Mouse (Mus musculus): ENCODE measurements at regions not wholly inside any gene's neighbourhood (a gene's known extent, or its start where the extent isn't known, plus 50 kb on each side); places are given as distances from the start of the nearest gene placed in this dataset.
"Not testable (repeated sequence)": the region's sequence is repeated elsewhere in the genome, so short reads cannot be mapped to it uniquely, and the experiment has no call there.

DNA sequence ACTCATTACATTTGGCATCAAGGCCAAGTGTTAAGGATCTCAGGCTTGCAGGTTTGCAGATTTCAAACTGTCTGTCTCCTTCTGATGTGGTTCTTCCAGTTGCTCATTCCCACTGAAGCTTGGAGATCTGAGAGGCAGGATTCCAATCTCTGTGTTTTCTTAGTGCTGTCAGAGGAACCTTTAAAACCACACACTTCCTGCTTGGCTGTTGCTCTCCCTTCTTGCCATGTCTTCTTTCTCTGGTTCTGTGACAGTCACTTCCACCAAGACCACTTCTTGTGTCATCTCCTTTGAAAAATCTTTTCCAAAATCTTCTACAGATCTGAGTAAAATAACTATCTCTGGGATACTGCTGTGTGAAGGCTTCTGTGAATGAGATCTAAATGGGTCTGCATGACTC lies 117.3 kb downstream of the Gm5426 start:
- no peak for DNase-seq

DNA sequence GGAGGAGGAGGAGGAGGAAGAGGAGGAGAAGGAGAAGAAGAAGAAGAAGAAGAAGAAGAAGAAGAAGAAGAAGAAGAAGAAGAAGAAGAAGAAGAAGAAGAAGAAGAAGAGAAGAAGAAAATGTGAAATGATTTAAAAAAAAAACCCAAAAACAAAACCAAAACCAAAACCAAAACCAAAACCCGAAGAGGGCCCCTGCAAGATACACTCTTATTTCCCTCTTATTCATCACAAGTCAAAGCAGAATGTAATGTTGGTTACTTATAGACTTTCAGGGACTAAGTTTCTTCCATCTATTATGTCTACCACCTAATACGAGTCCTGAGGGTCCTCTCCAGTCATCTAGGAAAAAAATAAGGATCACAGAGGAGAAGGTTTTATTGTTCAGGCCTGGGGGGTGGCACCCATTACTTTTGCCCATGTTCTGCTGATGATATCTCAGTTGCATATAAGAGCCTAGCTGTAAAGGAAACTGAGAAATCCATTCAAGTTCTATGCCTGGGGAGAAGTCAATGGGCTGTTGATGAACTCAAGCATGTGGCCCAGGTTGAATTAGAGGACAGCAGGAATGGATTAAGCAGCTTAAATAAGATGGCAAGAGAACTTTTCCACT lies 118.0 kb downstream of the Gm5426 start:
- DNase-seq, result no peak

DNA sequence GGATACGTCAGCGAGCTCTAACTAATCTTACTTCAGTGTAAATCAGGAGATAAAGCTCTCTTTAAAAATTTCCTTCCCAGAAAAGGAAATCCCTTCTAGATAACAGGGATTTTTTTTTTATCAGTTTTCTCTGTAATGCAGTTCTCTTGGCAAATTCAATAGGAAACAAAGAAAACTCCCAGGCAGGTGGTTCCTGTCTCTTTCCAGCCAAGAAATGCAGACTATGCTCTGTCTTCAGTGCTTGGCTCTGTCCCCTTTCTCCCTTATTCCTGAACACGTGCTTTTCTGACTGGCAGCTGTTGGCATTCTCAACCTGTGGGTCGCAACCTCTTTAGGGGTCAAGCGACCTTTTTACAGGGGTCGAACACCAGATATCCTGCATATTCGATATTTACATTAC lies 121.5 kb downstream of the Gm5426 start:
- DNase-seq, result no peak

DNA sequence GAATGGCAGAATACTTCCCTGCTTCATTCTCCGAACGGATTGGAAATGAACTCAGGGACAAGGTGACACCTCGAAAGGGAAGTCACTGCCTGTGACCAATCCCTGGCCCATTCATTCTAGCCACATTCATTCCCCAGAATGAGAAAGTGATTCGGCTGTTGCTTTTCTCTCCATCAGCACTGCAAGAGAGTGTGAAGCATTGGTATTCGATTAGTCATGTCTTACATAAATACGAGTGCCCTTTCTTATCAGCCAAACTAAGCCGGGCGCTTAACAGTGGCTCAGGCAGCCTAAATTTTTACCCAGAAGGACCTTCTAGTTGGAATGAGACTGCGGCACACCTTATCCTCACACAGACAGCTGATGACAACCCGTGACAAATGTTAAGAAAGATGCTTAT lies 122.8 kb downstream of the Gm5426 start:
- no peak for DNase-seq

DNA sequence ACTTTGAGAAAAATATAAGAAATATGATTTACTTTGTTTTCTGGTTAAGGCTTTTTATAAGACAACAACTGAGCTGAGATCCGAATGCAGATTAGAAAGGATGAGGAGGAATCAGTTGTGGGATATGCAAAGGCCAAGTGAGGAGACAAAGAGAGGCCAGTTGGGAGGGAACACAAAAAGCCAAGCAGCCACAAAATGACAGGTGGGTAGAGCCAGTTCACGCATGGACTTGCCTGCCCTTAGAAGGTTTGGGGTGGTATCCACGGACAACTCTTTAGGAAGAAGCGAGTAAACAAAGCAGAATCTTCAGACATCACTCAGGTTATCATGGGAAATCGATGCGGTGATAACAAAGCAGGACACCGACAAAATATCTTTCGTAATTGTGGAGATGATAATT lies 123.2 kb downstream of the Gm5426 start:
- DNase-seq, result no peak

DNA sequence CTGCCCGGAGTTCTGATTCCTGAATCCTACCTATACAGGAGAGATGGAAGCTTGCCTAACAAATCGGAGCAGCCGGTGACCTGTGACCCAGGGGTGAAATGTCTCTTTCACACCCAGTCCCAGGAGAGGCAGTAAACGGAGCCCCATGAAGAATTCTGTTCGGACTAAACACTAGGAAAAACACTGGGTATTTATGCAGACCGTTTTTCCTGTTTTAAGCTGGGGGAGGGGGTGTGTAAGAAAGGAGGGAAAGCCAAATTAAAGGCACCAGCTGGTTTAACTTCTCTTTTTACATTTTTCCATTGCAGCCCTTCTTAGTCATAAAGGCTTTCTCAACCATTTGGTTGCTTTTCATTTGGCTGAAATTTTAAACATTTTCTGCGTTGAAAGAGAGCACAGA lies 127.1 kb downstream of the Gm5426 start:
- no peak for DNase-seq

DNA sequence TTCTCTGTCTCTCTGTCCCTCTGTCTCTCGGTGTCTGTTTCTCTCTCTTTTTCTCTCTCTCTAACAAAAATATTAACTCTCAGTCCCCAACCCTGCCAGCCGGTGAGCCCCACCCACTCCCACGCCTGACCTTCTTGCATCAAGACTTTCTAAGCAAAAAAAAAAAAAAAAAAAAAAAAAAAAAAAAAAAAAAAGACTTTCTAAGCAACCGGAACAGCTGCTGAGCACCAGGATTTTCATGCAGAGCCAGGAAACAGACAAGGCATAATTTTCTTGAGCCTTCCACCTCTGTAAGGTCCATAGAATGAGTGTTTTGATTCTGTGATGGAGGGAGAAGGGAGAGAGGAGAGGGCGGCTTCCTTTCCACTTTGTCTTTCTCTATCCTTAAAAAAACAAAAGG lies 128.0 kb downstream of the Gm5426 start:
- DNase-seq, result no peak

DNA sequence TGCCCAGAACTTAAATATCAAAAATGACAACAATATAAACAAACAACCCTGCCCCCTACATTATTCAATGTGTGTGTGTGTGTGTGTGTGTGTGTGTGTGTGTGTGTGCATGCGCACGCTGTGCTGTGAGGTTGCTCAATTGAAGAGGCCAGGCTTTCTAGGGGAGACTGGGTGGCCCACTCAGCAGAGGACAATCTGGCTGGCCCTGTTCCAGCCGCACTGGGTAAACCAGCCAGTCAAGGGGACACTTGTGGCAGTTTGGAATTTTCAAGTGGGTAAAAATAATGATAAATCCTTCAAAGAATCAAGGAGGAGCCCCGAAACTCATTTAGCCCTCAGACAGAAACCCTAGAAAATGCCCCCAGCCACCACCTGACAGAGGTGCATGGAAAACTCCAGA lies 128.5 kb downstream of the Gm5426 start:
- no peak for DNase-seq

DNA sequence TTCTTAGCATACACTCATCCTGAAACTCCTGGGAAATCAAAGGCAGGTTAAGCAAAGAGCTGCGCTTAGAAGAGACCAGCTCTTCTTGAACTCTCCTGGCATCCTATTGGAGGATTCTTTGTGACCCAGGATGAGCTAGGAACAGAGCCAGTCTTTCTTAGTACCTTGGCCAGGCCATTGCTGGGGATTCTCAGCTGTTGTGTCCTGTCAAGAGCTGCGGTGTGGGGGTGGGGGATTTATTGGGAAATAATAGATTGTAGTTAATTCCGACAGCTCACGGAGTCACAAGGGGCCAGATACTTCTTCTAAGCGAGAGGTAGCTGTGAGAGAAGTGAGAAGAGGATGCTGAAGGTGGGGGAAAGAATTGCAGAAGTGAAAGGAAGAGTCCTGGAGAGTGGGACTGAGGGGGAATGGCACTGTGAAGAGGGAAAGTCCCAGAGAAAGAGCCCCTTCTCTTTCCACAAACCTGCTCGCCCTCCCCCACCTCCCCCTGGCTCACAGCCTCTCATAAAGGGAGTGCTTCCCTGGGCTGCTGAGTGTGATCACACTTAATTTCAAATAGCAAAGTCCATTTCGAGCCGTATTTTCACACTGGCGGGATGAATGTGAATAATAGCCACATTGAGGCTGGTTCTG lies 129.8 kb downstream of the Gm5426 start:
- DNase-seq, result no peak

DNA sequence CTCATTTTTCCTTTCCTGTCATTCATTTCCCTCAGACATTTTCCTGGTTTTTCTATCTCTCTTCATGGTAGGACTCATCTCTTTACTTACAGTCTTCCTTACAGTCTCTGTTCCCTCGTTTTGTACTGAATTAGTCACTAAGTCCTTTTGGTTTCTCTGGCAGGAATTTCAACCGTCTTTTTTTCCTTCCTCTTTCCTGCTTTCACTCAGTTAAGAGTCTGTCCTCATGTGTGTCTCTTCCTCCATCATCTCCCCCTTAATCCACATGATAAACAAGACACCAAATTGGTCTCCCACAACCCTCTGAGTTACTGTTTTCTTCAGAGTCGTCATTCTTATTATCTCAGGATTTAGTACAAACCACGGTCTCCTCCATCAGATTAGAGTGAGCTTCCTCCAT lies 131.2 kb downstream of the Gm5426 start:
- DNase-seq, result no peak

DNA sequence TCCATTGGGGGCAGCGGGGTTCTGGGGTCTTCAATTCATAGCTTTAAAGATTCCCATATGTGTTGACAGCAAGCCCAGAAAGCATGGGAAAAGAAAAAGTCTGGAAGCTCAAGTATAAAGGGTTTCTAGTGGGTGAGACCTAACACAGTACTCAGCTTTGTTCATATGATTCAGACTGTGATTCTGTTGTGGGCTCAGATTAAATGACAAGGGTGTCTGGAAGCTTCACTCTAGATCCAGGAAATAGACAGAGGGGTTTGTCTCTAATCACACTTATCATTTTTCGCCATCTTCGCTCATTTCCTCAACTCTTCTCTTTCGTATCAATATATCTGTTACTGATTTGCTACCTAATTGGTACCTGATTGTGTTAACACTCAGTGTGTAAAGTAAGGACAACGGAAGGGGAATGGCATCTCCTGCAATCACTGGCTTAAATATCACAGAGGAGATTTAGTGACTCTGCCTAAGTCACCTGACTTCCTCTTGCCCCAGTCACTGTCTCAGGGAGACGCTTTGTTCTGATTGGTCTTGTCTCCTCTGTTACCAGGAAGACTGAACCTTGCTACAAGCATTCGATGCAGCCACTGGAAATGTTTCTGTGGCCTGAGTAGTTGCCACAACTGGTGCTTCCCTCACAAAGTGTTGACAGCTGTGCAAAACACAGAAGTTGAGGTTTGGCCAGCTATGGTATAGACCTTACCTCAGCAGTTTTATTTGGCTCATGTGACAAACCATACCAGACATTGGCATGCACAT lies 137.4 kb downstream of the Gm5426 start:
- DNase-seq, result no peak

DNA sequence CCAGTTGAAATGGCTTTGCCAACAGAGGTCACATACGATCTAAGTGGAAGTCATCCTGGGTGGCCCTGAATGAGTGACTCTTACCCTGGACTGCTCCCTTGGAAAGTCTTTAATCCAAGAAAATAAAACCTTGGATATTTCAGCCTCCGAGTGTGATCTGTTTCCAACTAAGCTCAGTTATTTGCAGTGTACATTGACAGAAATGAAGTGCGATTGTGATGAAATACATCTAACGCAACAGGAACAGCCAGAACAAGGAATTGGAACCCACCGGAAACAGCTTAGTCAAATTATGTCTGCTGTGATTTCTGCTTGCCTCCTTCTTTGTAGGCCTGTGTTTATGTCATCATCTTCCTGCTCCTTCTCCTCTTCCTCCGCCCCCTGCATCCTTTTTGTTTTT lies 143.7 kb downstream of the Gm5426 start:
- no peak for DNase-seq

DNA sequence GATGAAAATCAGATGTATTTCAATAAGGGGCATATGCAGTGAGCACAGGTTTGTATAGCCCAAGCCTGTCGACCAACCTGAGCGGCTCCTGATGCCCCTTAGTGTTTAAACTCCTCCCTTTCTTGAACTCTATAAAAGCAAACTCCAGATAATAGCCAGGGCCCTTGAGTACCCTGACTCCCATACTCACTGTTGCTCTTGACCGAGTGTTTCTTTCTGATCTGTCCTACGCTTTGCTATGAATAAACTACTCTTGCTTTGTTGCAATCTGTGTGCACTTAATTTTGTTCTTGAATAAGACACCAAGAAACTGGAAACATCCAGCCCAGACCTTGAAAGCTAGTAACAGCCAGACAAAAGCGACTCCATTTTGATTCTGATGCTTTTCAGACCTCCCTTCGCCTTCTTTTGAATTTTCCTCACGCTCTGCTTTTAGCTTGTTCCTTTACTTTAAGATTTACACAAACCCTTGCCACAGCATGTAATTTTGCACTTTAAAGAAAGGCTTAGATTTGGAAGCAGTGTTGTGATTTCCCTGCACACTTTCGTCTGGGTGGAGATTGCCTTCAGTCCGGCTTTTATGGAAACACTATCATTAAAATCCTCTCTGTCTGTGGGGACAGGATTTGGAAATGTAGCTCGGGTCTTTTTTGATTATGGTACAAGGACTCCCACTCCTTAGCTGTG lies 149.1 kb downstream of the Gm5426 start:
- no peak for DNase-seq

DNA sequence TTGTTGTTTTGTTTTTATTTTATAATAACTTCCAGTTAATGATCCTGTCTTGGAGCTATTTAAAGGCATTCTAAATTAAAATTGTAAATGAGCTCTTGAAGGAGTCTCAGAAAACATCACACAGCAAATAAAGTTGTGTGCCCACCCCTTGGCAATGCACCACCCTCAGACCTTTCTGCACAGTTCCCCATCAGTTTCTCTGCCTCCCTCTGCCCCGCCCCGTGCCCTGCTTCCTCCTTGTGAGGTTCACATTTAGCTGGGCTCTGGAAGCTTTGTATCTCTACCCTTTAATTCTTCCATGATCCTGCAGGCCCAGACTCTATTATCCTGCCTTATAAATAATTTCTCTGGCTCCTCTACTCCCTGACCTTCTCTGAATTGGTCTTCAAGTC lies 149.7 kb downstream of the Gm5426 start:
- DNase-seq, result no peak

DNA sequence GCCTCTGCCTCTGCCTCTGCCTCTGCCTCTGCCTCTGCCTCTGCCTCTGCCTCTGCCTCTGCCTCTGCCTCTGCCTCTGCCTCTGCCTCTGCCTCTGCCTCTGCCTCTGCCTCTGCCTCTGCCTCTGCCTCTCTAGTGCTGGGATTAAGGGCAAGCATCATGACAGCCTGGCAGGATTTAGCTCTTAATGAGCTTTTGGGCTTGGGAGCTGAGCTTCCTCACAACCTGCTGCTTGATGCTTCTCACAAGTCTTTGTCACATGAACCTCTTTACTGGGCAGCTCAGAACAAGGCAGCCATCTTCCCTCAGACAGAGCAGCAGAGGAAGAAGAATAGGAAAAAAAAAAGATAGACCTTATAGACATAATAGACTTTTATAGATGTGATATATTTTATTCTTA lies 152.6 kb downstream of the Gm5426 start:
- not testable (repeated sequence) for DNase-seq

DNA sequence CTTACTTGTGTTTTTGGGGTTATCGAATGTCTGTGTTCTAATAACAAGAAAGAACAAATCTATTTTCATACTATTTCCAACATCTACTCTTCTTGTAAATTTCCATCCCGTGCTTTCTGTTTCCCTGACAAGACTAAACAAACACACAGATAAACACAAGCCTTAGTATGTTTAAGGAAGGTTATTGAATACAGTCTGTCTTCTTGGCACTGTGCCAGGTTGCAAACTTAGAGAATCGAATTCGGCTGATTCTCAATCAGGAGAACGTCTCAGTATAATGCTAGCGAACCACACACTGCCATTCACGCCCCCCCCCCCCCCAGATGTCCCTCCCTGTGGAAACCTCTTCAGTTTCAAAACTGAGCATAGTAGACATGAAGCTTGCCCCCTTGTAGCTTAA lies 157.2 kb downstream of the Gm5426 start:
- no peak for DNase-seq

DNA sequence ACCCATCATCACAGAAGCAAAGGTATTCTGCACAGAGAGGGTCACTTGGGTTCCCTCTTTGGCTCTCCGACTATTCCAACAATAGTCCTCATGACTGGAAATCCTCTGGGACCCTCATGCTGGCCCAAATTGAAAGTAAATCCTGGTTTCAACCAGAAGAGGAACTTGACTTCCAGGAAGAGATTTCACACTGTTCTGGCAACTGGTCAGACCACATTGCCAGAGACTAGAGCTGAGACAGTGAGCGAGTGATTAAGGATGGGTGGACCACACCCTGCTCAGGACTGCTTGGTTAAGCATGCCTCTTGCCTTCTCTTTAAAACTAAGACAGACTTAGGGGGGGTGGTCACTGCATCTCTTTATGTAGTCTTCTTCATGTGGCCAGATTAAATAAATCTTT lies 158.3 kb downstream of the Gm5426 start:
- DNase-seq, result no peak

DNA sequence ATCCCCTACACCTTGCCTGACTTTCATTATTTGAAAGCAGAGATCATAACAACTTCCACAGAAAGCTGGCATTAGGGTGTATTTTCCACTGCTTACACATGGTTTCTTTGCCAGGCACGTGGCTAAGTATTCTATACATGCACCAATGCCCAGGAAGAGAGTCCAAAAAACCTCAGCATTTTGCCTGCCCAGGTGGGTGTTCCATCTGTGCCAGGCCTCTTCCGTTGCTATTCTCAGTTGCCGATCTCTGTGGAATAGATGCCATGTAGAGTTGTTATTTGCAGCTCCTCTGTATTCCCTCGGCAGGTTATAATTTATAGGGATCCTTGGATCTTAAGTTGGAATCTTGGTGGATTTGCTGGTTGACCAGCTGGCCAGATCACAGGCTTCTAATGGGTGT lies 161.3 kb downstream of the Gm5426 start:
- peak; percentile 26 for DNase-seq

DNA sequence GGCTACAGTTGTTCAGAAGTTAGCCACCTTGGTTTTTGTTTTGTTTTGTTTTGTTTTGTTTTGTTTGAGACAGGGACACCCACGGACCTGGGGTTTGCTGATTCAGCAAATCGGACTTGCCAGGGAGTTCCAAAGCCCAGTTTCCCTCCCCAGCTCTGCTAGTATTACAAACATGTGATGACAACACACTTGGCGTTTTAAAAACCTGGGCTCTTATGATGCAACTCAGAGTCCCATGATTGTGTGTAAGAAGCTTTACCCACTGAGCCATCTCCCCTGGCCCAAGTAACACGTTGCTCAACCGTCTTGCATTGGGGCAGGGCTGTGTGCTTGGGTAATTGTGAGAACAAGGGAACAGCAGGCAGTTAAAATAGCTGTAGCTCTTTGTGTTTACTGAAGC lies 162.2 kb downstream of the Gm5426 start:
- DNase-seq, result no peak

DNA sequence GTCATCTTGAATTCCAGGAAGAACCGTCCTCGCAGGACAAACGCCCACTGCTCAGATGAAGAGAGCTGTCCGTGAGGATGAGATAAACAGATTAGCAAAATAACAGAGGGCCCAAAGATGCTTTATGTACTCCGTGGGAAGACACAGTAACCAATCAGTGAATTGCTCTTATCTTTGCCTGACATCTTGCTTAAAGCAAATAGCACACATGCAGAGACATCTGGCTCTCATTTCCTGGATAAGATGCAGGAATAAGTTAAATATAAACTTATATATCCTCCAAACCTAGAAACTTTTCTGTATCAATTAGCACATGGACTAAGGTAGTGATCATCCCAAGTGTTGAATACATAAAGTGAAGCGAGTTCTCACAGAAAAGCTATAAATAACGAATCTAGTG lies 169.3 kb downstream of the Gm5426 start:
- no peak for DNase-seq

DNA sequence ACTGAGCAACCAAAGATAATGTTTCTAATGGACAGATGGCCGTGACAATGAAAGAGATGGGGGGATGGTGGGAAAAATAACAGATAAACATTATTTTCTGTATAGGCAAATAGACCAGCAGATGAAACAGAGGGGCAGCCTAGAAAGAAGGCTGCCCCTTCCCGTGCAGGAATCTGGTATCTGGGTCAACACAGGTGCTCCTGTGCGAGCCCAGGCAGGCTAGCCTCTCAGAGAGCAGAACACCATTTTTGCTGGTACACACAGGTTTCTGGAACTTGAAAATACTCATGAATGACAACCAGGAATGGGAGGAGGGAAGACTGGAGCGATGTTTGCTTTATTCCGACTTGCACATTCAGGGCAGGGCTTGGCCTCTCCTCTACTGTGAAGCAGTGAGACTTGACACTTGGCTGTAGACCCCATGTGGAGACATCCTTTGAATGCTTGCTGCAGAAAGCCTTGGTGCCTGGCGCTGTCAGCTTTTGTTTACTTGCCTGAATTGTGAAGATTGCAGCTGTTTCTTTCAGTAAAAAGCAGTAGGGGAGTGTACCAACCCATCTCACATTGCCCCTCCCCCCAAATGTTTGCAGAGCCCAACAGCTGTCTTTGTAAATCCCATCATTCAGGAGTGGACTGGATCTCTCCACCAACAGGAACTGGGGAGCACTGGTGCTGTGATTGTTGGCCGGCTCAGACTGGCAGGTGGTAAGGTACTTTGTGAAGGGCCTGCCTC lies 172.5 kb downstream of the Gm5426 start:
- peak; percentile 42 for DNase-seq

DNA sequence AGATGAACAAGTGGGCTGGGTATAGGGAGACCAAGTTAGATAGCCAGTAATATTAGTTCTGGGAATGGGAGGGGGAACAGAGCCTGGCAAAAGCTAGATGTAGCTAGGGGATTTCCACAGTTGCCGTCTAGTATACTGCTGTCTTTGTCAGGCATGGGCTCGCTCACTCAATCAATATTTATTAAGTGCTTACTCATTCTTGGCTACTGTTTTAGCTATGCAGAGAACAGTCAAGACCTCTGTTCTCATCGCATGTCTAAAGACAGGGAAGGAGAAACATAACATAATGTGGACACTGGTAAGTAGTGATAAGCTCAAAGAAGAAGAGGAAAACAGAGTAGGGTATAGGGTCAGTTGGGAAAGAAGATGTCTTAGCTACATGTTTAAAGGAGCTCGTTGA lies 173.4 kb downstream of the Gm5426 start:
- DNase-seq, result no peak

DNA sequence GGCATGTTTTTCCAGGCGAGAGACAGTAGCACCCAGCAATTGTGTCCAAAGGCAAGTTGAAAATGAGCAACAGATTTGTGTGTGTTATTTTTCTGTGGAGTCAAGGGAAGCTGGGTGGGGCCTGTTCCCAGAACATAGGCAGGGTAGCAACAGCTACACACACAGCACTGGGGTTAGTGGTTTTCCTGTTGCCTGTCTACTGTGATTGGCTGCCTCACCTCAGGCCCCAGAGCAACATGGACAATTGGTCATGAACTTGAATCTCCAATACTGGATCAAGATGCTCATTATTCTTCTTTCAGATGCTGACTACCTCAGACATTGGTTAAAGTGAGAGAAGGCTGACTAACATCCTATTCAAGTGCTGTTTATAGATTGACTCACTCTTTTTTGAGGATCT lies 188.9 kb downstream of the Gm5426 start:
- DNase-seq, result no peak

Data from cerebellum, adult 8-10 months (tissue).